Mouse (Mus musculus) megakaryocyte-erythroid progenitor cell, adult 5-6 weeks (primary cell): Measurements from ENCODE around the gene 1110032A03Rik. TPM values are rescaled to one million over a fixed set of nuclear protein-coding genes. Genes with fewer than 3 reads are reported as not detected.

Source experiments
- ATAC-seq: replicated peaks from 2 replicates; pipeline ENCODE4 v1.8.0; 2016; ENCODE audit warnings: mild to moderate bottlenecking, inconsistent platforms; ENCODE audit not compliant: severe bottlenecking, poor library complexity, low FRiP score, low TSS enrichment
- total RNA-seq, 2 experiments: library from RNA; stranded (forward) in 1 of 2; stranded (reverse) in 1 of 2; fragments of 200-1000, 215-1000 nt in 1 of 2; fragments of >200 nt in 1 of 2; fragmentation: Nextera tagmentation in 1 of 2; gene quantifications; 2 replicates each; pipeline ENCODE4 v1.2.3; 2014 to 2017

The 1110032A03Rik gene
- 11.8 and 30.5 TPM in 2 replicates for total RNA-seq (2014; fragmentation: Nextera tagmentation)
- 19.4 and 26.2 TPM in 2 replicates for total RNA-seq (2017)

GRCm38 (mm10) chr9:50774991-50775612, at the start of gene 1110032A03Rik, which contains the start of gene Alg9:
TSS of gene 1110032A03Rik (minus strand) at chr9:50775520.
TSS of gene Alg9 (plus strand) at chr9:50775019.
- peak; percentile 60 for ATAC-seq

- peak; percentile 98 for ATAC-seq
Observed at GRCm38 (mm10) chr9:50823779-50824453, 48.6 kb upstream of the 1110032A03Rik start.

GRCm38 (mm10) chr9:50822216-50822615, 46.9 kb upstream of the 1110032A03Rik start:
- ATAC-seq, result no peak

- ATAC-seq, result no peak
Observed at GRCm38 (mm10) chr9:50821651-50822050, 46.3 kb upstream of the 1110032A03Rik start.

- ATAC-seq, result no peak
Observed at GRCm38 (mm10) chr9:50819716-50820115, 44.4 kb upstream of the 1110032A03Rik start.

GRCm38 (mm10) chr9:50818050-50818449, 42.7 kb upstream of the 1110032A03Rik start:
- ATAC-seq, result no peak

GRCm38 (mm10) chr9:50816512-50816911, 41.2 kb upstream of the 1110032A03Rik start:
- peak; percentile 43; the same call in 1 of the 2 replicates for ATAC-seq

- no peak for ATAC-seq
Observed at GRCm38 (mm10) chr9:50815666-50816065, 40.3 kb upstream of the 1110032A03Rik start.

- 0 out of 2 replicates have a peak, but pooled peaks have one; percentile 43 for ATAC-seq
Observed at GRCm38 (mm10) chr9:50813796-50814195, 38.5 kb upstream of the 1110032A03Rik start.

GRCm38 (mm10) chr9:50811746-50812145, 36.4 kb upstream of the 1110032A03Rik start:
- peak; percentile 32; the same call in 1 of the 2 replicates for ATAC-seq

GRCm38 (mm10) chr9:50811187-50811586, 35.9 kb upstream of the 1110032A03Rik start:
- peak; percentile 92 for ATAC-seq

- ATAC-seq, result no peak
Observed at GRCm38 (mm10) chr9:50809146-50809545, 33.8 kb upstream of the 1110032A03Rik start.

GRCm38 (mm10) chr9:50808471-50808870, 33.2 kb upstream of the 1110032A03Rik start:
- ATAC-seq, result no peak

- peak; percentile 86 for ATAC-seq
Observed at GRCm38 (mm10) chr9:50803055-50803671, 27.8 kb upstream of the 1110032A03Rik start.

GRCm38 (mm10) chr9:50800985-50801384, 25.7 kb upstream of the 1110032A03Rik start:
- peak; percentile 69 for ATAC-seq

- no peak for ATAC-seq
Observed at GRCm38 (mm10) chr9:50798368-50798767, 23.0 kb upstream of the 1110032A03Rik start.

GRCm38 (mm10) chr9:50797641-50798040, 22.3 kb upstream of the 1110032A03Rik start:
- no peak for ATAC-seq

- ATAC-seq, result no peak
Observed at GRCm38 (mm10) chr9:50796776-50797175, 21.5 kb upstream of the 1110032A03Rik start.

- no peak for ATAC-seq
Observed at GRCm38 (mm10) chr9:50795266-50795665, 19.9 kb upstream of the 1110032A03Rik start.

GRCm38 (mm10) chr9:50782155-50782554, 6.8 kb upstream of the 1110032A03Rik start:
- ATAC-seq, result peak; percentile 73; the same call in 1 of the 2 replicates
